Mouse (Mus musculus): Measurements from ENCODE around the gene Helq. TPM values are rescaled to one million over a fixed set of nuclear protein-coding genes. Genes with fewer than 3 reads are reported as not detected.

The Helq gene
- 47.5 and 51.6 TPM in 2 replicates for polyA plus RNA-seq (2012; rRNA removed)

DNA sequence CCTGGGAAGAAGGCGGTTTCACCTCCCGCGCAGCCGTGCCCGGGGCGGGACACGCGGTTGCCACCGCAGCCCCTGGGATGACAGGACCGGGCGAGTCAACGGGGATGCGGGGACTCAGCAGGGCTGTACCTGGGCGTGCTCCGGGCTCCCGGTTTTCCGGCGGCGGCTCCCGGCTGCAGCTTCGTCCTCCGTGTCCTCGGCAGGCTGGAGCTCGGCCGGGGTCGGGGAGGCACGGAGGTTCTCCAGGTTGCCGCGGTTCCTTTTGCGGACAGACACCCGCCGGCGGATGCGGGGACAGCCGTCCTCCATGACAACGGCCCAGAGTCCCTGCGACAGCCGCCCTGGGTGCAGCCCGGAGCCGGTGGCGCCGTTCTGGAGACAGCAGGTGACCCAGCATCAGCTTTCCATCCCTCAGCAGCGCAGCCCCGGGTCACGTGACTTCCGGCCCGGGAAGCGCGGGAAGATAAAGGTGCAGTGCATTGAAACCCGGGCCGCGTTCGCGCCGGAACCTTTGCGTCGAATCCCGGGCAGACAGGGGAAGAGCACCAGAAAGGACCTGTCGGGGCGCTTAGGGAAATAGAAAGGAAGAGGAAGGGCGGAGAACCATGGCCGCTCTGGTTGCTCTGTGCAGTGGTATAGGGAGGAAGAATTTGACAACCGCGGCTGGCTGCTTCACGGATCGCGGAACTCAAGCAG is at the start of gene Helq, which contains the start of gene Mrps18c:
Helq (minus strand) TSS at position 434 of the 696 bp plus-strand sequence.
Mrps18c (plus strand) TSS at position 463 of the 696 bp plus-strand sequence.
- TF ChIP-seq POLR2A (IDR thresholded peaks at IDR 0.05; ENCODE audit: borderline replicate concordance, insufficient read depth, low read length): peak; percentile 74
- no peak for TF ChIP-seq CTCF (IDR thresholded peaks at IDR 0.05; ENCODE audit: borderline replicate concordance, insufficient read depth, low read depth, low read length)
- Histone ChIP-seq H3K27me3 (ENCODE audit: control insufficient read depth, insufficient read depth, low read length) (no peaks in the 10 kb centered on the region), H3K4me3 (replicated peaks; ENCODE audit: insufficient read depth, low read depth, low read length) (peak within 1 kb of the TSS; percentile 85), H3K27ac (ENCODE audit: insufficient read depth, low read length) (peak within 1 kb of the TSS; percentile 24), H3K4me1 (ENCODE audit: control insufficient read depth, insufficient read depth, low read length) (peaks cover 3% of the 10 kb centered on the region)
- under 1% methylated on average over 67 of the region's 67 CpGs for WGBS
- peak; percentile 95 for DNase-seq

DNA sequence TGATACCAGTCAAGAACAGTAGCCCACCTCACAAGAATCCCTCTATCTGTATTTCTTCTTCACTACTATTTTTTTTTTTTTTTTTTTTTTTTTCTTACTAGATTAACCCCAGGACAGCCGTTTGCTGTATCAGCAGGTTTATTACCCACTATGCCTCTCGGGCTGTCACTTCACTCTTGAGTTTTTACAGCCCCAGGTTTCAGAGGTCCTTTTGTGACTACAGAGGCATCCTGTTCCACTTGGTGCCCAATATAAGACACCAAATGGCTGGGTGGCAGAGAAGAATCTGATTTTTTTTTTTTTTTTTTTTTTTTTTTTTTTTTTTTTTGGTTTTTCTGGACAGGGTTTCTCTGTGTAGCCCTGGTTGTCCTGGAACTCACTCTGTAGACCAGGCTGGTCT is 48.7 kb upstream of the Helq start:
- 23% methylated on average over 2 of the region's 2 CpGs for WGBS
- H3K4me3 ChIP-seq (replicated peaks; ENCODE audit: insufficient read depth, low read depth, low read length): peak overlapping the region; percentile 55
- H3K4me1 ChIP-seq (ENCODE audit: control insufficient read depth, insufficient read depth, low read length): no peaks in the 10 kb centered on the region
- TF ChIP-seq POLR2A (IDR thresholded peaks at IDR 0.05; ENCODE audit: borderline replicate concordance, insufficient read depth, low read length) (no peak), CTCF (IDR thresholded peaks at IDR 0.05; ENCODE audit: borderline replicate concordance, insufficient read depth, low read depth, low read length) (no peak)
- H3K27me3 ChIP-seq (ENCODE audit: control insufficient read depth, insufficient read depth, low read length): 0 out of 2 replicates have a peak, but pooled peaks cover 2% of the 10 kb centered on the region
- no peak overlapping the region for H3K27ac ChIP-seq (ENCODE audit: insufficient read depth, low read length)
- no peak for DNase-seq

DNA sequence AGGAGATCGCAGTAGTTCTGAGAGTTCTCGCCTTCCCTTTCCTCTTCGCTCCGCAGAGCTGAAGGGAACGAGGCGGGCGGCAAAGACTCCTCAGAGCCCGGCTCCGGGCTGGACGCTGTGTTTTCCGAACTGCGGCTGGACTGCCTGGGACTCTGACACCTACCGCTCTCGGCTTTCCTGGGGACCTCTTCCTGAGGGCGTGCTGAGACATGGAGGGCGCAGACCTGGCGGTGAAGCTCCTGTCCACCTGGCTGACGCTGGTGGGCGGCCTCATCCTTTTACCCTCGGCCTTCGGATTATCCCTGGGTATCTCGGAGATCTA is 48.2 kb upstream of the Helq start:
- peak overlapping the region; percentile 55 for H3K4me3 ChIP-seq (replicated peaks; ENCODE audit: insufficient read depth, low read depth, low read length)
- DNase-seq: no peak

DNA sequence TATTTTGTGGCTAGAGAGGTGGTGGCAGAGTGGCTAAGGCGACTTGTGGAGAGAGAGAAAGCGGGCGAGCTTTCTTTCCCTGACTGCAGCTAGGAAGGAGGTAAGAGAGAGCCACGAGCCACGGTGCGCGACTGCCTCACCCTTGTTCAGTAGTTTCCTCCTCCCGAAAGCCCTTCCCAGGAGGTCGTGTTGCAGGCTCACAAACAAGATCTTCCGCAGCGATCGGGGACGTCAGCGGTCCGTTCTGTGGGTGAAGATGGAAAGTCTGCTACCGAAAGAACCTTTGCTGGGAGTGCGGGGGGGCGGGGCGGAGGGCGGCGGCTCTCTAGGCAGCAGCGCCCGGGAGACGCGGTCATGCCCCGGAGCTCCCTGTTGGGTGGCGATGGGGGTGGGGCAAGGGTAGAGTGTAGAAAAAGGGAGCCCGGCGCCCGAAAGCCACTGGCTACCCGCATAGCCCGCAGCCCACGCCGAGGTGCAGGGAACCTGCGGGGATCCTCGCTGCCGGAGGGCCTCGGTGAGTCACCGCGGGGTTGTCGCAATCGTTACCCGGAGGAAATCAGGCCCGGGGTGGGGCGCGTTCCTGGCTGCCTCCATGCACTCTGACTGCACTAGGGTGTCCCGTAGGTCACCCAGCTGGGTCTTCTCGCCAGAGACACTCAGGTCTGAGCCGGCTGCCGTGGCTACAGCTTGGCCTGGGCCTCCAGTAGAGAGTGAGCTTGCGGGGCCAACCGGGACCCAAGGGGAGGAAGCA is 47.6 kb upstream of the Helq start:
- Histone ChIP-seq H3K4me3 (replicated peaks; ENCODE audit: insufficient read depth, low read depth, low read length) (peak overlapping the region; percentile 55), H3K4me1 (ENCODE audit: control insufficient read depth, insufficient read depth, low read length) (no peaks in the 10 kb centered on the region), H3K27me3 (ENCODE audit: control insufficient read depth, insufficient read depth, low read length) (0 out of 2 replicates have a peak, but pooled peaks cover 2% of the 10 kb centered on the region), H3K27ac (ENCODE audit: insufficient read depth, low read length) (peak overlapping the region; percentile 4)
- WGBS: 0% methylated on average over 52 of the region's 52 CpGs
- DNase-seq: peak; percentile 63 to 77
- no peak for TF ChIP-seq POLR2A (IDR thresholded peaks at IDR 0.05; ENCODE audit: borderline replicate concordance, insufficient read depth, low read length)
- no peak for TF ChIP-seq CTCF (IDR thresholded peaks at IDR 0.05; ENCODE audit: borderline replicate concordance, insufficient read depth, low read depth, low read length)

More for the DNA sequence above, 48.2 kb upstream of the Helq start:
- under 1% methylated on average over 22 of the region's 22 CpGs for WGBS
- H3K27ac ChIP-seq (ENCODE audit: insufficient read depth, low read length): peak overlapping the region; percentile 4
- no peak for TF ChIP-seq CTCF (IDR thresholded peaks at IDR 0.05; ENCODE audit: borderline replicate concordance, insufficient read depth, low read depth, low read length)
- TF ChIP-seq POLR2A (IDR thresholded peaks at IDR 0.05; ENCODE audit: borderline replicate concordance, insufficient read depth, low read length): no peak
- H3K27me3 ChIP-seq (ENCODE audit: control insufficient read depth, insufficient read depth, low read length): 0 out of 2 replicates have a peak, but pooled peaks cover 2% of the 10 kb centered on the region
- no peaks in the 10 kb centered on the region for H3K4me1 ChIP-seq (ENCODE audit: control insufficient read depth, insufficient read depth, low read length)

DNA sequence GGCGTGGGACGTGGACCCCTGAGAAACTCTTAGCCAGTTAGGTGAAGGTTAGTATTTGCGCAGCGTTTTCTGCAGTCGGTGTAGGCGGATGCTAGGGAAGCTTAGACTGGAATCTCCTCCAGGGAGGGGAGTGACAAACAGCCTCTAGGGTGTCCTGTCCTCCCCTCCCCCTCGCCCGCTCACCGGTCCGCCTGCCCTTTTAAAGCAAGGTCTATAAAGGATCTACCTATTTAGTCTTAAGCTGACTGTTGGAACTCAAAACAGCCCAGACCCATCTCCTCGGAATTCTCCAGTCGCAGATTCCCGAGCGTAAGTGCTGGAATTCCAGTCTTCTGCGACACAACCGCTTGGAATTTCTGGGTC is 47.1 kb upstream of the Helq start, which contains the start of gene Gpat3:
Gpat3 (plus strand) TSS at position 229 of the 363 bp plus-strand sequence.
- Histone ChIP-seq H3K27me3 (ENCODE audit: control insufficient read depth, insufficient read depth, low read length) (0 out of 2 replicates have a peak, but pooled peaks cover 2% of the 10 kb centered on the region), H3K27ac (ENCODE audit: insufficient read depth, low read length) (peak within 1 kb of the TSS; percentile 4), H3K4me3 (replicated peaks; ENCODE audit: insufficient read depth, low read depth, low read length) (peak within 1 kb of the TSS; percentile 55), H3K4me1 (ENCODE audit: control insufficient read depth, insufficient read depth, low read length) (no peaks in the 10 kb centered on the region)
- DNase-seq: peak; percentile 64 to 66
- under 1% methylated on average over 16 of the region's 16 CpGs for WGBS
- TF ChIP-seq POLR2A (IDR thresholded peaks at IDR 0.05; ENCODE audit: borderline replicate concordance, insufficient read depth, low read length): no peak
- no peak for TF ChIP-seq CTCF (IDR thresholded peaks at IDR 0.05; ENCODE audit: borderline replicate concordance, insufficient read depth, low read depth, low read length)

DNA sequence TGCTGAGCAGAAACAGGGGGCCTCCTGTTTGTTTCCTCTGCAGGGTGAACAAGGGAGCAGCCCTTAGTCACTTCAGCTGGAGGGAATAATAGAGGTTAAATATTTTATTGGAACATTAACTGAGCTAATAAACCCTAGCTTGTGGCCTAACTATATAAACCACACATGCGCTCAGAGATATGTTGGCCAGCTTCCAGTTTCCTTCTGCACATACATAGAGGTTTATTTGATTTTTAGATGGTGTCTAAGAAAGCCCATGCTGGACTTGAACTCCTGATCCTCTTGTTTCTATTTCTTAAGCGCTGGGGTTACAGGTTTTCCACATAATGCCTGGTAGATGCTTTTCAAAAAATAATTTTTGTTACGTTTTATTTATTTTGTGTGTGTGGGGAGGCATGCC is 46.1 kb upstream of the Helq start:
- no peak for DNase-seq
- WGBS: 59% methylated on average over 3 of the region's 3 CpGs
- Histone ChIP-seq H3K27me3 (ENCODE audit: control insufficient read depth, insufficient read depth, low read length) (0 out of 2 replicates have a peak, but pooled peaks cover 2% of the 10 kb centered on the region), H3K4me1 (ENCODE audit: control insufficient read depth, insufficient read depth, low read length) (no peaks in the 10 kb centered on the region), H3K4me3 (replicated peaks; ENCODE audit: insufficient read depth, low read depth, low read length) (no peak overlapping the region), H3K27ac (ENCODE audit: insufficient read depth, low read length) (no peak overlapping the region)
- TF ChIP-seq CTCF (IDR thresholded peaks at IDR 0.05; ENCODE audit: borderline replicate concordance, insufficient read depth, low read depth, low read length) (no peak), POLR2A (IDR thresholded peaks at IDR 0.05; ENCODE audit: borderline replicate concordance, insufficient read depth, low read length) (no peak)

DNA sequence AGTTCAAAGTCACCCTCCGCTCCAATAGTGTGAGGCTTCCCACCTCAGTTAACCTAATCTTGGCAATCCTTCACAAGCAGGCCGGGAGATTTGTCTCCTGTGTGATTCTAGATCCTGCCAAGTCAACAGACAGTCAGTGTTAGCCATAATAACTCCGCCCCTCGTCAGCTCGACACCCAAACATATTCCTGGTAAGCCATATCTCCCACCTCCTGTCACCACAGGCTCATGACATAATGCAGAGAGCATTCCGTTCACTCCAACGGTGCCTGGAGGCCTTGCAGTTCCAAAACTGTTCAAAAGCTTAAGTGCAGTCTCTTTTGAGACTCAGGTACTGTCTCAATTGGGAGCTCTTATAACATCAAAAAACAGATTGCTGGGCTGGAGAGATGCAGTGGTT is 39.5 kb upstream of the Helq start:
- no peak for DNase-seq
- 62% methylated on average over 7 of the region's 7 CpGs for WGBS
- no peaks in the 10 kb centered on the region for H3K27me3 ChIP-seq (ENCODE audit: control insufficient read depth, insufficient read depth, low read length)
- no peaks in the 10 kb centered on the region for H3K4me1 ChIP-seq (ENCODE audit: control insufficient read depth, insufficient read depth, low read length)
- H3K27ac ChIP-seq (ENCODE audit: insufficient read depth, low read length): no peak overlapping the region
- H3K4me3 ChIP-seq (replicated peaks; ENCODE audit: insufficient read depth, low read depth, low read length): no peak overlapping the region
- TF ChIP-seq POLR2A (IDR thresholded peaks at IDR 0.05; ENCODE audit: borderline replicate concordance, insufficient read depth, low read length) (no peak), CTCF (IDR thresholded peaks at IDR 0.05; ENCODE audit: borderline replicate concordance, insufficient read depth, low read depth, low read length) (no peak)
